Mouse (Mus musculus) skeletal muscle tissue, adult 2 months (tissue): Measurements from ENCODE around the gene Lipk.

Experiments
- DNase-seq: peaks from one replicate; pipeline ENCODE4 v3.0.0-alpha.2; 2012; ENCODE audit warnings: low read depth, low spot score

Lipk gene

GRCm38 (mm10) chr19:34008002-34008401 lies at the start of gene Lipk:
TSS of gene Lipk (plus strand) at chr19:34008290.
- DNase-seq: no peak

- no peak for DNase-seq
Measured at GRCm38 (mm10) chr19:33960887-33961286, 47.2 kb upstream of the Lipk start, which contains the start of gene Lipf. TSS of gene Lipf (plus strand) at chr19:33961187.

GRCm38 (mm10) chr19:33979007-33979406 lies 29.1 kb upstream of the Lipk start:
- DNase-seq: no peak

GRCm38 (mm10) chr19:33983043-33983442 lies 25.0 kb upstream of the Lipk start:
- no peak for DNase-seq

- no peak for DNase-seq
Measured at GRCm38 (mm10) chr19:34021440-34022172, 13.5 kb downstream of the Lipk start.

GRCm38 (mm10) chr19:34022759-34023158 lies 14.7 kb downstream of the Lipk start:
- no peak for DNase-seq

GRCm38 (mm10) chr19:34039731-34040130 lies 31.6 kb downstream of the Lipk start:
- DNase-seq: no peak

- DNase-seq: no peak
Measured at GRCm38 (mm10) chr19:34043008-34043407, 34.9 kb downstream of the Lipk start.

GRCm38 (mm10) chr19:34049371-34050039 lies 41.4 kb downstream of the Lipk start:
- no peak for DNase-seq

GRCm38 (mm10) chr19:34051502-34051901 lies 43.4 kb downstream of the Lipk start:
- DNase-seq: no peak

- no peak for DNase-seq
Measured at GRCm38 (mm10) chr19:34063547-34063946, 55.5 kb downstream of the Lipk start.

GRCm38 (mm10) chr19:34064059-34064458 lies 56.0 kb downstream of the Lipk start:
- no peak for DNase-seq

GRCm38 (mm10) chr19:34066779-34067472 lies 58.8 kb downstream of the Lipk start, which contains the start of gene Lipn:
TSS of gene Lipn (plus strand) at chr19:34067358.
- no peak for DNase-seq

GRCm38 (mm10) chr19:34074239-34074638 lies 66.1 kb downstream of the Lipk start:
- DNase-seq: no peak

GRCm38 (mm10) chr19:34078130-34078529 lies 70.0 kb downstream of the Lipk start:
- DNase-seq: no peak

- DNase-seq: no peak
Measured at GRCm38 (mm10) chr19:34089011-34089680, 81.1 kb downstream of the Lipk start.

- no peak for DNase-seq
Measured at GRCm38 (mm10) chr19:34095381-34095780, 87.3 kb downstream of the Lipk start.

- DNase-seq: no peak
Measured at GRCm38 (mm10) chr19:34096228-34096627, 88.1 kb downstream of the Lipk start.
